Comparison of ENCODE assay signal across 16 mouse cellular contexts in the genomic region with DNA sequence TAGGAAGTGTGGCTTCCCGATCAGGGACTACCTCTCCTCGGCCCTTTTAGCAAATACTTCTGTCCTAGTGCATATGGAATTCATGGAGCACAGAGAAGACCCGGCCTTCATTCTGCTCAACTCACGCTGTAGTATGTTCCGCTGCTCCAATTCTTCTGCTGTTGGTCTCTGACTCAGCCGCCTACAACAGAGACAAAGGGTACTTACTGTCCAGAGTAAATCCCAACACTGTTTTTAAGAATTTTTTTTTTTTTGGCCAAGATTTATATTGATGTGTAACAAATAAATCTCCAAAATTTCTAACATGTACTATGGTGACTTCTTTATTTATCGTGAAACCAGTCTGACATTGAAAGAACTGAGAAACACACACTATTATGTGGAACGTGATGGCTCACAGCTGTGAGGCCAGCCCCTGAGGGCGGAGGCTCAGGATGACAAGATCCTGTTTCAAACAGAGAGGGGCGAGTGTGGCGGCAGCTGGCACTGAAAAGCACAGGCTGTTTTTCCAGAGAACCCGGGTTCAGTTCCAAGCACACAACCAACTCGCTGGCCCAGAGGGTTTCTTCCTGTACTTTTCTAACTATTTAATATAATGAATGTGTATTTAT. TPM values are rescaled to one million over a fixed set of nuclear protein-coding genes. Genes with fewer than 3 reads are reported as not detected.
DNase-seq lines count a peak whose midpoint lies in the region; ATAC-seq and TF ChIP-seq lines count a peak whose summit lies in the region.
"Had no signal": no experiment of that assay in that cellular context is flagged by ENCODE, and none has a peak within 500 bp of the region (broad histone marks: within the 10 kb centered on the region; RNA-seq: fewer than 3 reads in every experiment).

No protein-coding gene starts in this region.

- H3K4me2 ChIP-seq in kidney, embryonic 14.5 days (replicated peaks; ENCODE audit: low read depth, low read length) = no peak overlapping the region
- no peak overlapping the region for H3K4me2 ChIP-seq in lung, embryonic 14.5 days
- H3K4me2 ChIP-seq: embryonic facial prominence, embryonic 12.5 days; hindbrain, embryonic 13.5 days; liver, embryonic 12.5 days had no signal

- H3K4me3 ChIP-seq in kidney, embryonic 14.5 days (ENCODE audit: low read length) = no peak overlapping the region
- no peak overlapping the region for H3K4me3 ChIP-seq in lung, embryonic 14.5 days (ENCODE audit: low read depth, low read length)
- H3K4me3 ChIP-seq: embryonic facial prominence, embryonic 12.5 days; hindbrain, embryonic 13.5 days; liver, embryonic 12.5 days had no signal

- peaks cover 83% of the 10 kb centered on the region for H3K36me3 ChIP-seq in kidney, embryonic 14.5 days (ENCODE audit: control insufficient read depth, insufficient read depth, low read length)
- H3K36me3 ChIP-seq in lung, embryonic 14.5 days (ENCODE audit: insufficient read depth) = peaks cover 81% of the 10 kb centered on the region

- no peak for ATAC-seq in kidney, embryonic 14.5 days (ENCODE audit: low FRiP score, low TSS enrichment)
- peak; percentile 94 for ATAC-seq in lung, embryonic 14.5 days (ENCODE audit: insufficient read depth)
- ATAC-seq: CD4-positive, CD25-positive, alpha-beta regulatory T cell, adult 4 months; liver, embryonic 12.5 days; midbrain, embryonic 16.5 days had no signal

- WGBS in kidney, embryonic 14.5 days = 63% methylated on average over 13 of the region's 13 CpGs
- 39% methylated on average over 13 of the region's 13 CpGs for WGBS in lung, embryonic 14.5 days

- H3K9me3 ChIP-seq in kidney, embryonic 14.5 days (ENCODE audit: control insufficient read depth, low read length) = no peaks in the 10 kb centered on the region
- H3K9me3 ChIP-seq in lung, embryonic 14.5 days (ENCODE audit: low read depth, low read length) = no peaks in the 10 kb centered on the region
- H3K9me3 ChIP-seq: embryonic facial prominence, embryonic 12.5 days; hindbrain, embryonic 13.5 days; liver, embryonic 12.5 days had no signal

- H3K9ac ChIP-seq in kidney, embryonic 14.5 days (ENCODE audit: low read depth, low read length) = no peak overlapping the region
- no peak overlapping the region; the same call in 1 of the 2 replicates for H3K9ac ChIP-seq in lung, embryonic 14.5 days
- H3K9ac ChIP-seq: embryonic facial prominence, embryonic 12.5 days; hindbrain, embryonic 13.5 days; liver, embryonic 12.5 days had no signal

- DNase-seq in embryo, embryonic 10 days (ENCODE audit: low spot score) = peak; percentile 44
- DNase-seq in embryo, embryonic 11 days = no peak
- peak; percentile 34 to 39 for DNase-seq in kidney, postnatal 4 days
- peak; percentile 96 for DNase-seq in lung, embryonic 14.5 days
- peak; percentile 62 to 84 for DNase-seq in lung, postnatal 4 days
- DNase-seq in urinary bladder, postnatal 4 days (ENCODE audit: low spot score in 2 of 2) = no peak
- no peak for DNase-seq in layer of hippocampus, postnatal 10 days (ENCODE audit: low spot score in 2 of 2)
- DNase-seq: cerebellum, postnatal 10 days; gastrocnemius, postnatal 10 days; thymus, postnatal 14 days had no signal

- TF ChIP-seq CTCF in lung, embryonic 14.5 days (IDR thresholded peaks at IDR 0.05; ENCODE audit: low read depth) = no peak

- H3K27me3 ChIP-seq in kidney, embryonic 14.5 days (ENCODE audit: control insufficient read depth, insufficient read depth, low read length) = no peaks in the 10 kb centered on the region
- no peaks in the 10 kb centered on the region for H3K27me3 ChIP-seq in lung, embryonic 14.5 days (ENCODE audit: insufficient read depth, low read length)
- H3K27me3 ChIP-seq: embryonic facial prominence, embryonic 12.5 days; hindbrain, embryonic 13.5 days; liver, embryonic 12.5 days had no signal

- H3K4me1 ChIP-seq in kidney, embryonic 14.5 days (ENCODE audit: control insufficient read depth, insufficient read depth, low read length) = no peaks in the 10 kb centered on the region
- H3K4me1 ChIP-seq in lung, embryonic 14.5 days (ENCODE audit: insufficient read depth) = no peaks in the 10 kb centered on the region
- H3K4me1 ChIP-seq: embryonic facial prominence, embryonic 12.5 days; hindbrain, embryonic 13.5 days; liver, embryonic 12.5 days had no signal

- no peak overlapping the region for H3K27ac ChIP-seq in kidney, embryonic 14.5 days (ENCODE audit: low read depth, low read length)
- peak overlapping the region; percentile 81 for H3K27ac ChIP-seq in lung, embryonic 14.5 days (ENCODE audit: low read depth)
- H3K27ac ChIP-seq: embryonic facial prominence, embryonic 12.5 days; hindbrain, embryonic 13.5 days; liver, embryonic 12.5 days had no signal

RNA-seq across cellular contexts. Expression of gene Rcc1, which starts 12.2 kb away (rescaled TPM):
- 63.6 and 66.2 TPM in 2 replicates for polyA plus RNA-seq in kidney, embryonic 14.5 days (2014; fragmentation: Nextera tagmentation; extraction: Ambion mirVana)
- polyA plus RNA-seq in lung, embryonic 14.5 days (2014; fragmentation: Nextera tagmentation; extraction: Ambion mirVana) = 67.5 and 77.0 TPM in 2 replicates
- total RNA-seq in layer of hippocampus, postnatal 10 days (2021) = 10 to 100 TPM; 17.7 to 20.1 TPM

RNA-seq across cellular contexts. Expression of gene Trnau1ap, which starts 36.2 kb away (rescaled TPM):
- polyA plus RNA-seq in kidney, embryonic 14.5 days (2014; fragmentation: Nextera tagmentation; extraction: Ambion mirVana) = 79.5 and 86.2 TPM in 2 replicates
- 69.9 and 71.8 TPM in 2 replicates for polyA plus RNA-seq in lung, embryonic 14.5 days (2014; fragmentation: Nextera tagmentation; extraction: Ambion mirVana)
- total RNA-seq in layer of hippocampus, postnatal 10 days (2021) = 10 to 100 TPM; 25.7 to 29.2 TPM

RNA-seq across cellular contexts. Expression of gene Phactr4, which starts 56.7 kb away (rescaled TPM):
- polyA plus RNA-seq in kidney, embryonic 14.5 days (2014; fragmentation: Nextera tagmentation; extraction: Ambion mirVana) = 22.3 and 31.8 TPM in 2 replicates
- 23.3 and 23.9 TPM in 2 replicates for polyA plus RNA-seq in lung, embryonic 14.5 days (2014; fragmentation: Nextera tagmentation; extraction: Ambion mirVana)
- 10 to 100 TPM in 1 of 2 experiments, 1 to 10 TPM in 1; 8.1 to 11.1 TPM for total RNA-seq in layer of hippocampus, postnatal 10 days (2021)

Comparison
In these comparisons a context has a peak if more than half of its experiments do, and no peak if none do; other contexts are left out.
1. DNase-seq: peak in embryo, embryonic 10 days (single experiment), kidney, postnatal 4 days (2 of 2), lung, embryonic 14.5 days (single experiment) and lung, postnatal 4 days (2 of 2); none in embryo, embryonic 11 days (single experiment), urinary bladder, postnatal 4 days (0 of 2) and layer of hippocampus, postnatal 10 days (0 of 2).